Mouse (Mus musculus) midbrain, embryonic 15.5 days (tissue): ENCODE data around the gene Tbxa2r. TPM values are rescaled to one million over a fixed set of nuclear protein-coding genes. Genes with fewer than 3 reads are reported as not detected.

Experiments
- ATAC-seq: fragments of 200-750 bp; cut with Nextera tagmentation; replicated peaks from 2 replicates; pipeline ENCODE4 v1.8.0; 2017; ENCODE audit warnings: moderate TSS enrichment
- H3K27ac ChIP-seq: fragments of 300-500 bp; sonication (generic); 2 replicates; pipeline ENCODE4 v1.5.1; 2015; ENCODE audit warnings: mild to moderate bottlenecking, inconsistent platforms
- H3K27me3 ChIP-seq: fragments of 300-500 bp; sonication (generic); replicated peaks from 2 replicates; pipeline ENCODE4 v1.6.1; 2015; ENCODE audit warnings: inconsistent platforms
- H3K36me3 ChIP-seq: fragments of 300-500 bp; sonication (generic); replicated peaks from 2 replicates; pipeline ENCODE4 v1.6.1; 2015; ENCODE audit warnings: inconsistent platforms
- H3K4me1 ChIP-seq: fragments of 300-500 bp; sonication (generic); 2 replicates; pipeline ENCODE4 v1.6.1; 2015; ENCODE audit warnings: inconsistent platforms
- H3K4me2 ChIP-seq: fragments of 300-500 bp; sonication (generic); 2 replicates; pipeline ENCODE4 v1.6.1; 2015; ENCODE audit warnings: inconsistent platforms, mild to moderate bottlenecking, moderate library complexity
- H3K4me3 ChIP-seq: fragments of 300-500 bp; sonication (generic); 2 replicates; pipeline ENCODE4 v1.5.1; 2015; ENCODE audit warnings: mild to moderate bottlenecking, inconsistent platforms
- H3K9ac ChIP-seq: fragments of 300-500 bp; sonication (generic); 2 replicates; pipeline ENCODE4 v1.6.1; 2015; ENCODE audit warnings: mild to moderate bottlenecking, inconsistent platforms
- H3K9me3 ChIP-seq: fragments of 300-500 bp; sonication (generic); 2 replicates; pipeline ENCODE4 v1.6.1; 2016; ENCODE audit warnings: inconsistent platforms
- WGBS: fragments of 180-500 bp; shearing (Covaris S2); methylation state at CpG from one replicate; pipeline ENCODE4 v1.1.7; 2015; ENCODE audit warnings: mixed read lengths; 5-methylcytosine and 5-hydroxymethylcytosine counted together
- polyA plus RNA-seq: library from polyadenylated mRNA; unstranded; fragments of >200 nt; fragmentation: Nextera tagmentation; extraction: Ambion mirVana; gene quantifications from 2 replicates; pipeline ENCODE4 v1.2.1, GENCODE M21; 2015

Gene Tbxa2r
- polyA plus RNA-seq, 1 experiment from 2014 or later, result 5.7 TPM

DNA sequence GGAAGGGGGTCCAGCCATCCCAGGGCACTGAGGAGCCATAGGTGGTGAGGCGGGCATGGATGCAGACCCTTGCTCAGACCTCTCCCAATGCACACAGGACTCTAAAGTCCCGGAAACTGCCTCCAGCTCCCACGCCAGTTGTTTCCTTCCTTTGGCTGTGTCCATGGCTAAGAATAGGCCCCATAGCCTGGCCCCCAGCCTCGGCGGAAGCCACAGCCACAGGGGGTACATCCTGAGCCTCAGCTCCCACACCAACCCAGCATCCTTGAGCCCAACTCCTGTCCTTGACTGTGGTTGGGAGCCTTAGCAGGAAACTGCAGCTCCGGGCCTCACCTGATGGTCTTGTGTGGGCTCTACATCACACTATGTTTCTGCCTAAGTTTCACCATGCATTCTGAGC, 1.7 kb upstream of the Tbxa2r start:
- H3K4me1 ChIP-seq, result peaks cover 7% of the 10 kb centered on the region
- H3K4me2 ChIP-seq, result no peak overlapping the region
- no peak for ATAC-seq
- H3K9ac ChIP-seq, result no peak overlapping the region
- no peak overlapping the region for H3K27ac ChIP-seq
- 89% methylated on average over 6 of the region's 6 CpGs for WGBS
- no peaks in the 10 kb centered on the region for H3K9me3 ChIP-seq
- peaks cover 33% of the 10 kb centered on the region for H3K36me3 ChIP-seq
- H3K27me3 ChIP-seq, result 0 out of 2 replicates have a peak, but pooled peaks cover 3% of the 10 kb centered on the region
- H3K4me3 ChIP-seq, result no peak overlapping the region

DNA sequence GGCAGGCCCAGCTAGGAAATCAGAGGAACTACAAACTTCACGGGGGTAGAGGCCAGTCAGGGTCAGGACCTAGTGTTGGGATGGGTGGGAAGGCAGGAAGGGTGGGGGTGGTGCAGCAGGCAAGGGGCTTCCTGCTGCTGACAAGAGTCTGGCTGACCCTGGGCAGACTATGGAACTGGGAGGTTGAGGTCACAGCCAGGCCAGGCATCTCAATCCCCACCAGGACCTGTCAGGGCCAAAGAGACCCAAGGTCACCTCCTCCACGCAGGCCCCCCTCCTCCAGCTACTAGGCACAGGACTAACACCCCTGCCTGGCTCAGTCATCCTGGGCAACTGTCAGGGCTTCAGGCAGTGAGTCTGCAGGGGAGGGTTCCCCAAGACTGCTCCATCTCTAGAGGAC, 572 bp upstream of the Tbxa2r start:
- Histone ChIP-seq H3K36me3 (peaks cover 31% of the 10 kb centered on the region), H3K9ac (no peak overlapping the region), H3K27me3 (peaks cover 13% of the 10 kb centered on the region), H3K4me3 (no peak overlapping the region), H3K4me1 (no peaks in the 10 kb centered on the region), H3K9me3 (no peaks in the 10 kb centered on the region), H3K4me2 (no peak overlapping the region), H3K27ac (no peak overlapping the region)
- 68% methylated on average over 2 of the region's 2 CpGs for WGBS
- no peak for ATAC-seq

DNA sequence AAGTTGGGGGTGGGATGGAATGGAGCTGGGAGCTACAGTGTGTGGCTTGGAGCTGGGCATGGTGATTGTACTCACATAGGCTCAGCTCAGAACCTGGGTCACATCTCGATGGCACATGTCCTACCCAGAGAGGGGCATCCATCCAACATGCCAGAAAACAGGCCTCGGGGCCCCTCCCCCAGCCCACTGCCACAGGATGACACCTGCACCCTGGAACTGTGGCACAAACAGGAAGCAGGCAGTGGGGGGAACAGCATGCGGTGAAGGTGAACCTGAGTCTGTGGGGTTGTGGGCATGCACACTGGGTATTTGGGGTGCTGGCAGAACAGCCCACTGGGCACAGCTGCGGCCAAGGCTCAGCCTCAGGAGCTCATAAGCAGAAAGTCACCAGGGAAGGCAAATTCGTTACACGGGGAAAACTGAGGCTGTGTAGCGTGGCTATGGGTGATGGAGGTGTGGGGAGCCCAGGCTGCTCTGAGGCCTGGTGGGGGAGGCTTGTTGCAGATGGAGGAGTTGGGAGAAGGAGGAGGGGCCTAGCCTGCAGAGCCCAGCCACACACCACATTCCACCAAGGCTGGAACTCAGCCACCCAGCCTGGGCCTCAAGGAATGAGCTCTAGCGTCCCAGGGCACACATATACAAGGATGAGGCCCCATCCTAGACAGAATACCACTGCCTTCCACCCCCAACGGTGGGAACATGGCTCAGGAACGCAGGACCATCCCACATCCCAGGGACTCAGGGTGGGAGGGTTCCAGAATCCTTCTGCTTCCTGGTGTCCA, 854 bp downstream of the Tbxa2r start:
- no peak overlapping the region for H3K4me3 ChIP-seq
- peaks cover 18% of the 10 kb centered on the region for H3K36me3 ChIP-seq
- H3K4me2 ChIP-seq, result no peak overlapping the region
- no peak for ATAC-seq
- H3K27ac ChIP-seq, result no peak overlapping the region
- no peak overlapping the region for H3K9ac ChIP-seq
- peaks cover 18% of the 10 kb centered on the region for H3K27me3 ChIP-seq
- H3K9me3 ChIP-seq, result no peaks in the 10 kb centered on the region
- H3K4me1 ChIP-seq, result no peaks in the 10 kb centered on the region
- WGBS, result 70% methylated on average over 10 of the region's 10 CpGs

DNA sequence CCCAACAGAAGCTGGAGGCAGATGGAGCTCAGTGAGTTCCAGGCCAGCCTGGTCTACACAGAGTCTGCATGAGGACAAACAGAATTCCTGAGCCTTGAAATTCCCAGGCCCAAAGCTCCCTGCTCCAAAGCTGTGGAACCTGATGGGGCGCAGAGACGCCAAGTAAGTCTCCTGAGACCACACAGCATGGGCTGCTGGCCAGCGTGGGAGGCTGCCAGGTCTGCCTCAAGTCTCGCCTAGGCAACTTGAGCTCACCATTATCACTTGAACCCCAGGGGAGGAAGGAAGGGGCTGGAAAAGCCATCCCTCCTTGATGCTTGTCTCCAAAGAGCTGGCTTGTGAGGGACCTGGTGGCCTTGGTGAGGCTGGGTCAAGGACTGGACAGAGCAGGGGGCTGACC, 1.5 kb downstream of the Tbxa2r start:
- Histone ChIP-seq H3K9me3 (no peaks in the 10 kb centered on the region), H3K27ac (no peak overlapping the region), H3K9ac (no peak overlapping the region), H3K4me2 (no peak overlapping the region), H3K4me3 (no peak overlapping the region), H3K27me3 (peaks cover 21% of the 10 kb centered on the region), H3K36me3 (peaks cover 12% of the 10 kb centered on the region), H3K4me1 (no peaks in the 10 kb centered on the region)
- 66% methylated on average over 4 of the region's 4 CpGs for WGBS
- ATAC-seq, result no peak

DNA sequence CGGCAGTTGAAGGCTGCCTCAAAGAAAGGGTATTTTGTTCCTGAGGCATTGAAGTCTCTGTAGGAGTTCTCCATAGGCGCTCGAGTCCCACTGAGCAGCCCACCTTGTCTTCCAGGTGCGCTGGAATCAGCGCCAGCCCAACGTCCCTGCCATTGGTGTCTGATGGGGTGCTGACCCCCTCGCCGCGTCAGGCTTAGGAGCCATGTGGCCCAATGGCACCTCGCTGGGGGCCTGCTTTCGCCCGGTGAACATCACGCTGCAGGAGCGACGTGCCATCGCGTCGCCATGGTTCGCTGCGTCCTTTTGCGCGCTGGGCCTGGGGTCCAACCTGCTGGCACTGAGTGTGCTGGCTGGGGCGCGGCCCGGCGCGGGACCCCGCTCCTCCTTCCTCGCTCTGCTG, 3.7 kb downstream of the Tbxa2r start:
- no peak for ATAC-seq
- Histone ChIP-seq H3K9me3 (no peaks in the 10 kb centered on the region), H3K36me3 (no peaks in the 10 kb centered on the region), H3K4me2 (no peak overlapping the region), H3K4me3 (no peak overlapping the region), H3K9ac (no peak overlapping the region), H3K27me3 (peaks cover 23% of the 10 kb centered on the region), H3K27ac (no peak overlapping the region), H3K4me1 (no peaks in the 10 kb centered on the region)
- WGBS, result 15% methylated on average over 29 of the region's 29 CpGs

DNA sequence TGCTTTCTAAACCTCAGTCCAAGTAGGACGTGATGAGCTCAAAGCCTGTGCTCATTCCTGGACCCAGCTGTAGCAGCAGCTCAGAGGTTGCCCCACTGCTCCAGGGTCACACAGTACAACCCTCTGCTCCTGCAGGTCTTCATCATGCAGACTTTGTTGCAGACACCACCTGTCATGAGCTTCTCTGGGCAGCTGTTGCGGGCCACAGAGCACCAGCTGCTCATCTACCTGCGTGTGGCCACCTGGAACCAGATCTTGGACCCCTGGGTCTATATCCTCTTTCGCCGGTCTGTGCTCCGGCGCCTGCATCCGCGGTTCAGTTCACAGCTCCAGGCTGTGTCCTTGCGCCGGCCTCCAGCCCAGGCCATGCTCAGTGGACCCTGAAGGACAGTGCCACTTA, 5.8 kb downstream of the Tbxa2r start:
- peaks cover 27% of the 10 kb centered on the region for H3K27me3 ChIP-seq
- no peaks in the 10 kb centered on the region for H3K36me3 ChIP-seq
- no peak overlapping the region for H3K27ac ChIP-seq
- no peaks in the 10 kb centered on the region for H3K4me1 ChIP-seq
- ATAC-seq, result no peak
- WGBS, result 56% methylated on average over 11 of the region's 11 CpGs
- no peak overlapping the region for H3K4me3 ChIP-seq
- no peaks in the 10 kb centered on the region for H3K9me3 ChIP-seq
- no peak overlapping the region for H3K9ac ChIP-seq
- no peak overlapping the region for H3K4me2 ChIP-seq

DNA sequence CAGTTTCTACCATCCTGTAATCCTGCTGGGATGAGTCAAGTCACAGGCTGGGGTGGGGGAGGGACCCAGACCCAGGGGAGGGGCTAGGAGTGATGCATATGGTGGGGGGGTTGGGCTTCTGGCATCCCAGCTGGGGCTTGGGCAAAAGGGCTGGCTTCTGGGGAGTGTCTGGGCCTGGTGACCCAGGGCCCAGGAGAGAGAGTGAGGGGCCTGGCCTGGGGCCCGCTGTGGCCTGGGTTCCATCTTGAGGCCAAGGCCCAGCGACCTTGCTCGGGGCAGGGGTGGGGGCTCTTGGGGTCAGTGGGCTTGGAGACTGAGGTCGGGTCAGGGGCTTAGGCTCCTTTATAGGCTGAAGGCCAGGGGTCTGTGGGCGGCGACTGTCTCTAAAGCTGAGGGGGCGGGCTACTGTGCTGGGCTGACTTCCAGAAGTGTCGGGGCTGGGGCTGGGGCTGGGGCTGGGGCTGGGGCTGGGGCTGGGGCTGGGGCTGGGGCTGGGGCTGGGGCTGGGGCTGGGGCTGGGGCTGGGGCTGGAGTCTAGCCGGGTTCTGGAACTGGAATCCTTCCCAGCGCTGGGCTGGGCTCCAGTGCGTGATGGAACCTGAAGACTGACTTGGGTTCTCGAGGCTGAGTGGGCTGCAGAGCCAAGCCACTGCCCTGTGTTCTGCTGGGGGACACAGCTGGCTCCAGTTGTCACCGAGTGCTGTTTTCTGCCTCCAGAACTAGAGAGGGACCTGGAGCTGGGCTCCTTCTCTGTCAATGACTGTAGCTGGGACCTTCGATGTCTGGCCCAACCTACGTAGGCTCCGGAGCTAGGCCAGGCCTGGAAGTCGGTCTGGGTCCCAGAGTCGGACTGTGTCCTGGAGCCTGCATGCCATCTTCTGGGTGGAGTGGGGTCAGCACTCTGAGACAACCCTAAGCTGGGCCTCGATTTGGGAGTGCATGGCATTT, 7.1 kb downstream of the Tbxa2r start:
- H3K9me3 ChIP-seq, result no peaks in the 10 kb centered on the region
- no peak overlapping the region for H3K9ac ChIP-seq
- peaks cover 33% of the 10 kb centered on the region for H3K27me3 ChIP-seq
- no peak overlapping the region for H3K27ac ChIP-seq
- ATAC-seq, result no peak
- H3K4me2 ChIP-seq, result no peak overlapping the region
- no peaks in the 10 kb centered on the region for H3K4me1 ChIP-seq
- H3K4me3 ChIP-seq, result no peak overlapping the region
- H3K36me3 ChIP-seq, result no peaks in the 10 kb centered on the region
- 44% methylated on average over 15 of the region's 19 CpGs for WGBS

DNA sequence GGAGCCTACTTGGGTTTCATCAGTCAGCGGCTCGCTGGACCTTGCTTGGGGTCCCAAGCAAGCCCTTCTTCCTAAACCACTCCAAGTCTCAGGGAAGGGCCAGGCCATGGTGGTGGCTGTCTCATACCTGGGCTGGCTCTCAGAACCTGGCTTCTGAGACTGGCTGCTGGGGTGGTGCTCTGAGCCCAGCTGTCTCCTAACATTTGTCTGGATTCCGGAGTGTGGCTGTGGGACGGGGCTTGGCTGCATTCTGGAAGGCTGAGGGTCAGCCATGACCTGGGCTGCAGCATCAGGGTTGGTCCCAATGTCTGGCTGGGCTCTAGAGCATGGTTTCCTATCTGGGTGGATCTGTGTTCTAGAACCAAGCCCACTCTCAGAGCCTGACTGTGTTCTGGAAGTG, 8.0 kb downstream of the Tbxa2r start:
- Histone ChIP-seq H3K4me1 (no peaks in the 10 kb centered on the region), H3K27me3 (peaks cover 38% of the 10 kb centered on the region), H3K4me3 (no peak overlapping the region), H3K36me3 (no peaks in the 10 kb centered on the region), H3K9me3 (no peaks in the 10 kb centered on the region), H3K27ac (no peak overlapping the region), H3K4me2 (no peak overlapping the region), H3K9ac (no peak overlapping the region)
- WGBS, result 99% methylated on average over 4 of the region's 4 CpGs
- ATAC-seq, result no peak

DNA sequence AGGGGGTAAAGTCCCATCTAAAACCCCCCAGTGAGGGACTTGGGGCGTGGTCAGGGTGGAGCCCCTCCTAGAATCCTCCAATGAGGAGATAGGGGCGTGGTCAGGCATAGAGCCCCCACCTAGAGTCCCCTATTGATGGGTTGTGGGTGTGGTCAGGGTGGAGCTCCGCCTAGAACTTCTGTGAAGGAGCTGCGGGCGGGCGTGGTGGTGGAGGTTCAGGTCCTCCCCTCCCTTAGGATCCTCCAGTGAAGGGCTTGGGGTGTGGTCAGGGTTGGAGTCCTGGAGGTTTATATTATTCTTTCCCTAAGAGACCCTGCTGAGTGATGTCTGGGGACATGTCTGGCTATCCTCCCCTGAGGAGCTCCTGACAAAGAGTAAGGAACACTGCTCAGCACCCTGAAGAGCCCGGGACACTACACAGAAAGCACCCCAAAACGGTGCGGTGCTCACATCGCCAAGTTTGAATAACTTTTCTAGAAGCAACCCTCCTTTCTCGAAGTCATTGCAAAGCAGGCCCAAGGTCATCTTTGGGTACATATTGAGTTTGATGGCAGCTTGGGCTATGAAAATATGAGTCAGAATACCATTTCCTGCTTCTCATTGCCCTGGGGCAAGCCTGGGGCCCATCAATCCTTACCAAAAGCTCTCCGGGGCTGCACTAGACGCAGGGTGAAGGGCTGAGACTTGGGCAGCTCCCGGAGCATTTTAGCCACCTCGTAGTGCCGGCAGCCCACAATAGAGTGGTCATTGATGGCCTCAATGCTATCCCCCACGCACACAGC, 12.2 kb downstream of the Tbxa2r start:
- no peak overlapping the region for H3K4me2 ChIP-seq
- no peak overlapping the region for H3K4me3 ChIP-seq
- no peak overlapping the region for H3K27ac ChIP-seq
- WGBS, result 35% methylated on average over 17 of the region's 17 CpGs
- H3K27me3 ChIP-seq, result peaks cover 53% of the 10 kb centered on the region
- no peaks in the 10 kb centered on the region for H3K9me3 ChIP-seq
- ATAC-seq, result no peak
- no peak overlapping the region for H3K9ac ChIP-seq
- H3K36me3 ChIP-seq, result no peaks in the 10 kb centered on the region
- peaks cover 8% of the 10 kb centered on the region for H3K4me1 ChIP-seq

DNA sequence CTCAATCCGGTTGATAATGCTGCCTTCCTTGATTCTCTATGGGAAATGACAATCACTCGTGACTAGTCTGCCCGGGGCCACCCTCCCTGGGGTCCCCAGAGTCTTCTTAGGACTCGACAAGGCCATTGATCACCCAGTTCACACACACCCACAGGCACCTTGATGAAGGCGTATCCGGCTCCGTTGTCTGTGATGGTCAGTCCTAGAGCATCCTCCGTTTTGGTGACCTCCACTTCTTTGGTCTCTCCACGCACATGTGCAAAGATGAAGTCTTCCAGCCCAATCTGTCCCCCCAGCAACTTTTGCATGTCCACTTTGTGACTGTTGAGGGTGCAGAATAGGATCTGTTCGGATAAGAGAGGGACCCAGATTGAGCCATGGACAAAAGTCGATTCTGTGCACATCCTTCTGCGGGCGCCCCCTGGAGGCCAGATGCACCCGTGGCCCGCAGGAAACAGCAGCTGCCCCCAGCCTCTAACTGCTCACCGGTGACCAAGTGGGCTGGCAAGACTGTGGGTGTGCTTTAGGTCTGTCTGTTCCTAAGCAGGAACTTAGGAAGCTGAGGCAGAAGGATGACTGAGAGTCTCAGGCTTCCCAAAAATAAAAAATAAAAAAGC, 12.9 kb downstream of the Tbxa2r start:
- peaks cover 53% of the 10 kb centered on the region for H3K27me3 ChIP-seq
- H3K4me2 ChIP-seq, result no peak overlapping the region
- H3K9ac ChIP-seq, result no peak overlapping the region
- peaks cover 9% of the 10 kb centered on the region for H3K4me1 ChIP-seq
- H3K4me3 ChIP-seq, result no peak overlapping the region
- WGBS, result 33% methylated on average over 16 of the region's 16 CpGs
- ATAC-seq, result no peak
- H3K27ac ChIP-seq, result no peak overlapping the region
- H3K9me3 ChIP-seq, result no peaks in the 10 kb centered on the region
- H3K36me3 ChIP-seq, result no peaks in the 10 kb centered on the region

DNA sequence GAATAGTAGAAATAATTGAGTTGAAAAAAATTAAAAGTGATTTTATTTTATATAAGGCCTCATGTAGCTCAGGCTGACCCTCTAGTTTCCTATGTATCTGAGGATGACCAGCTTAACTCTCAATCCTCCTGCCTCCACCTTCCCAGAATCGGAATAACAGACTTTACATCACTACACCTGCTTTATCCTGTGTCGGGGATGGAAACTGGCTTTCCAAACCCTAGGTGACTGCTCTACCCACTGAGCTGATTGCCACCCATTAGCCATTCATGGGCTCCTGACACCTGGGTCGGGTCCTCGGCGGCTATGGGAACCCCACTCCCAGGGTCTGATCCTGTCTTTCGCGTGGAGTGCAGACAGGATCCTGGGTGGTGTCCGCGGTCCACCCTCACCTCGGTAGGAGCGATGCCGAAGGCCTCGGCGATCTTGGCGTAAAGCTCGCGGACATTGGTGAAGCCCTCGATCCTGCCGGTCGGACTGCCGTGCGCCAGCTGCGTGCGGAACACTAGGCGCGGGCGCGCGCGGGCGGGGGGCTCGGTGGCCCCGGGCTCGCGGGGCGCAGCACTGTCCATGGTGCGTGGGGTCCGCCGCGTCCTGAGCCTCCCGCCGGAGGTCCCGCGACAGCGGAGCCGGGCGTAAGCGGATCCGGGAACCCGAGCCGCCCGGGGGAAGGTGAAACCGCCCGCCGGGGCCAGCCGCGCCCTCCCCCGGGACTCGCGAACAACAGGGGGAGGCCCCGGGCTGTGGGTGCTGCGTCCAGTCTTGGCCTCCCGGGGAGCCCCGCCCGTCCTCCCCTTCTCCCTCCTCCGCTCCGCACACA, 14.4 kb downstream of the Tbxa2r start, which contains the start of gene Gipc3:
TSS of gene Gipc3 (minus strand) at position 581 of the 820 bp plus-strand sequence.
- Histone ChIP-seq H3K4me1 (peaks cover 18% of the 10 kb centered on the region), H3K4me3 (peak within 1 kb of the TSS; percentile 35), H3K27ac (no peak within 1 kb of the TSS), H3K9ac (peak within 1 kb of the TSS; percentile 41), H3K4me2 (peak within 1 kb of the TSS; percentile 61), H3K27me3 (peaks cover 57% of the 10 kb centered on the region), H3K36me3 (no peaks in the 10 kb centered on the region), H3K9me3 (no peaks in the 10 kb centered on the region)
- WGBS, result 8% methylated on average over 50 of the region's 67 CpGs
- no peak for ATAC-seq
